Mouse (Mus musculus): ENCODE measurements around the gene Cwc22. TPM values are rescaled to one million over a fixed set of nuclear protein-coding genes. Genes with fewer than 3 reads are reported as not detected.

Cwc22 gene
- 17.8 and 20.7 TPM in 2 replicates for polyA plus RNA-seq (2015; fragmentation: Nextera tagmentation; extraction: Ambion mirVana)

DNA sequence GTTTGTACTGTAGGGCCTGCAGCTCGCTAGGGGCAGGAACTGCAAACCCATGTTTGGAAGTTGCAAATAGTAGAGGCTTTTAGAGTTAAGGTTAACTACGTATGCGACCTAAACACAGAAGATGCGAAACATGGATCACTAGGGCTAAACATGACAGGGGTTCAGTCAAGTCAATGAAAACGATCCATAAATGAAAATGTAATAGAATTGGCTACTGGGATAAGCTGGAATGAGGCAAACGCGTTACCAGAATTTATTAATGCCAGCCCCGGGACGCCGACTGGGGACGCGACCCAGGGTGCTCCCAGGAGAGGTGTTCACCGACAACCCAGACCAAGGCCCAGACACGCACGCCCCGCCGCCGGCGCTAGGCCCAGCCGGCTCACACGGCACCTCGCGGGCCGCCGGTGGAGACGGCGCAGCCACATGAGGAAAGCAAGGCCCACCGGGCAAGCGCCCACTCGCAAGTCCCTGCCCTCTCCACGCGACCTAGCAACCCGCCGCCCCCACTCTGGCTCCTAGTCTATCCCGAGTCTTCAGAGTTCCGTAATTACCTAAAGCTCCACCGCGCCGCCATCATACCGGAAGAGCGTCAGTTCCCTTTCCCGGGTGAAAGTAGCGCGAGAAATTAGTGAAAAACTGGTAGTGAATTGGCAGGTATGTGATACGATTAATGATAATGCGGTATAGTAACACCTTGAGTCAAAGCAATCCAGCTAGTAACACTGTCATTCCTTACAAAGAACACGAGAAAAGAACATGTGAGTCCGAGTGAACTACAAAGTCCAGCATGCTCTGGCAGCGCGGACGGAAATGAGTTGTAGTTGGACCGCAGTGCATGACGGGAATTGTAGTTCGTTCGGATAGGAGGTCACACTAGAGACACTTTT, at the start of gene Cwc22:
TSS of gene Cwc22 (minus strand) at position 780 of the 890 bp plus-strand sequence.
- peak within 1 kb of the TSS; percentile 87 for H3K9ac ChIP-seq (replicated peaks)
- under 1% methylated on average over 55 of the region's 55 CpGs for WGBS
- peak; percentile 95 for ATAC-seq (ENCODE audit: low FRiP score)
- peak within 1 kb of the TSS; percentile 86 for H3K27ac ChIP-seq (replicated peaks)
- no peaks in the 10 kb centered on the region for H3K36me3 ChIP-seq
- peak within 1 kb of the TSS; percentile 74 for H3K4me2 ChIP-seq
- H3K27me3 ChIP-seq (replicated peaks) = no peaks in the 10 kb centered on the region
- H3K9me3 ChIP-seq (replicated peaks) = no peaks in the 10 kb centered on the region
- H3K4me1 ChIP-seq = peaks cover 17% of the 10 kb centered on the region
- H3K4me3 ChIP-seq (replicated peaks) = peak within 1 kb of the TSS; percentile 81

DNA sequence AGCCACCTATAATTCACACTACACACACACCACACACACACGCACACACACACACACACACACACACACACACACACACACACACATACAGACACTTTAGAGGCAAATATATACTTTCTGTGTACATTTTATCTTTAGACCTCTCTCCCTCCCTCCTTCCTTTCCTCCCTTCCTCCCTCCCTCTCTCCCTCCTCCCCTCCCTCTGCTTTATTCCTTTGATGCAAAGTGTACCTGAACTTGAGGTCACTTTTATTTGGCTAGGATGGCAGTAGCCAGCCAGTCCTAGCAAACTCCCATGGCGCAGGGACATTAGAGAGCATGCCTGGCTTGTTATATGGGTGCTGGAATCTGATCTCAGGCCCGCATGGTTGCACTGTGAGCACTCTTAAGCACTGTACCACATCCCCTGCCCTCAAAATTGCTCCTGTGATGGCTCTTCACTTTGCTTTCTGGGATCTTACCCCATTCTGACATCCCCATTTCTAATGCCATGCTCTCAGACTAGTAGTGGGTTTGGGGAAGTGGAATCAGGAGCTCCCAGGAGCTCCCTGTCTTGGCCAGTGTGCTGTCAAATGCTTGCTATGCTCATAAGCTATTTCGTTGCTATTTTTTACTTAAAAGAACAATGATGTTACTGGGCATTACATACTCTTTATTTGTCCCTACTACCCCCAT, 47.7 kb upstream of the Cwc22 start:
- ATAC-seq (ENCODE audit: low FRiP score) = no peak
- no peak overlapping the region for H3K9ac ChIP-seq (replicated peaks)
- 77% methylated on average over 4 of the region's 4 CpGs for WGBS
- H3K4me2 ChIP-seq = no peak overlapping the region
- H3K4me1 ChIP-seq = no peaks in the 10 kb centered on the region
- no peaks in the 10 kb centered on the region for H3K27me3 ChIP-seq (replicated peaks)
- H3K9me3 ChIP-seq (replicated peaks) = no peaks in the 10 kb centered on the region
- no peak overlapping the region for H3K4me3 ChIP-seq (replicated peaks)
- no peaks in the 10 kb centered on the region for H3K36me3 ChIP-seq
- no peak overlapping the region for H3K27ac ChIP-seq (replicated peaks)

DNA sequence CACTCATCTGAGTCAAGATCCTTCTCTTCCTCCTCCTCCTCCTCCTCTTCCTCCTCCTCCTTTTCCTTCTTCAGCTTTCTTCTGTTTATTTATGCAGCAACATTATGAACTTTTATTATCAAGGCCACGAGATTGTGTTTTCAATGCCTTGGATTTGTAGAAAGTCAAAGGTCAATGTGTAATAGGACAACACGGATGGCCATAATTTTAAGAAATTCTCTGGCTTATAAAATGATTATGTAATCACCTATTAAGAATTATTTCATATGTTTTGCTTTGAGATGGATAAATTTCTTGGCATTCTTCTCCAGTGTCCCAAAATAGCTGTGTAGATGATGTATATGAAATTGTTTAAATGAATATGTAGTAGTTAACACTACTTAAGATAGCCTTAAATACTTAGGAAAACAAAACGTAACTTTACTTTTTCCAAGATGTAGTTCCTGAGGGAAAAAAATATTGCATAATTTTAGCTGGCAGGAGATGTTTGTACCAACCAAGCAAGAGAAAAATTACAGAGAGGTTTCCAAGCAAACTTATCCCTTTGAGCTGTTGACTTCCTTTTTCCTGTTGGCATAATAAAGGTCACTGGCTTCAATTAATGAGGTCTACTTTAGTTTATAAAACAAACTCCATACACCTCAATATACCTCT, 46.9 kb upstream of the Cwc22 start:
- no peak overlapping the region for H3K4me2 ChIP-seq
- no peaks in the 10 kb centered on the region for H3K27me3 ChIP-seq (replicated peaks)
- H3K4me3 ChIP-seq (replicated peaks) = no peak overlapping the region
- no peak overlapping the region for H3K27ac ChIP-seq (replicated peaks)
- H3K9ac ChIP-seq (replicated peaks) = no peak overlapping the region
- no peak for ATAC-seq (ENCODE audit: low FRiP score)
- H3K36me3 ChIP-seq = no peaks in the 10 kb centered on the region
- WGBS = 84% methylated on average over 3 of the region's 3 CpGs
- no peaks in the 10 kb centered on the region for H3K9me3 ChIP-seq (replicated peaks)
- H3K4me1 ChIP-seq = no peaks in the 10 kb centered on the region

DNA sequence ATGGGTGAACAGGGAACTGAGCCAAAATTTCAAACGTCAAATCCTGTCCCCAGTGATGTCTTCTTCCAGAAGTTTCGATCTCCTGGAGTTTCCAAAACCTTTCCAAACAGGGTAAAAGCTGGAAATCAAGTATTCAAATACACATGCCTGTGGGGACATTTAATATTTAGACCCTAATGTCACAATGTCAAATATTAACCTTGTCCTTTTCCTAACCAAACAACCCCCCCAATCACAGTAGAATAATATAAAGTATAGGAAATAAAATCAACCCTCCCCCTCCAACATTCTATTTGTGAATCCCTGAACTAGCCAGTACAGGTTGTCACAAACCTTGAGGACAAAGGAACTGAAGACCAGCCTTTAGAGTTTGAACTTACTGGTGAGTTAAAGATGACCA, 44.6 kb upstream of the Cwc22 start:
- no peaks in the 10 kb centered on the region for H3K9me3 ChIP-seq (replicated peaks)
- no peaks in the 10 kb centered on the region for H3K4me1 ChIP-seq
- no peak overlapping the region for H3K9ac ChIP-seq (replicated peaks)
- H3K27ac ChIP-seq (replicated peaks) = no peak overlapping the region
- H3K27me3 ChIP-seq (replicated peaks) = no peaks in the 10 kb centered on the region
- no peak overlapping the region for H3K4me3 ChIP-seq (replicated peaks)
- H3K36me3 ChIP-seq = no peaks in the 10 kb centered on the region
- ATAC-seq (ENCODE audit: low FRiP score) = no peak
- WGBS = 75% methylated on average over 2 of the region's 2 CpGs
- H3K4me2 ChIP-seq = no peak overlapping the region

DNA sequence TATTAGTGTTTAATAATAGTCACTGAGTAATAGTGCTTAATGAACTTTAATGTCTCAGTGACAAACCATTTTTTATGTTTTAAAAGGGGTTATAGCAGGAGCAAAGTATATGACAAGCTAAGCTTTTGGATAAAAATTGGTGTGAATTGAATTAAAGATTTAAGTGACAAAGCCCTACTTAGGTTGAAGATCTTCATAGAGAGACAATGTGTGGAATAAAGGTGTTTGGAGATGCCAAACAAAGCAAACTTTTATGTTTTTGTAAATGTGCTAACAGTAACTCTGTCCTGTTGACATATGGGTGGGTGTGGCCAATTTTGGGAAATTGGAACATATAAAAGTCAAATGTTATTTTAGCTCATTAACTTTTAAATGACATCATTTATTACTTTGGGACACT, 43.9 kb upstream of the Cwc22 start:
- no peaks in the 10 kb centered on the region for H3K9me3 ChIP-seq (replicated peaks)

DNA sequence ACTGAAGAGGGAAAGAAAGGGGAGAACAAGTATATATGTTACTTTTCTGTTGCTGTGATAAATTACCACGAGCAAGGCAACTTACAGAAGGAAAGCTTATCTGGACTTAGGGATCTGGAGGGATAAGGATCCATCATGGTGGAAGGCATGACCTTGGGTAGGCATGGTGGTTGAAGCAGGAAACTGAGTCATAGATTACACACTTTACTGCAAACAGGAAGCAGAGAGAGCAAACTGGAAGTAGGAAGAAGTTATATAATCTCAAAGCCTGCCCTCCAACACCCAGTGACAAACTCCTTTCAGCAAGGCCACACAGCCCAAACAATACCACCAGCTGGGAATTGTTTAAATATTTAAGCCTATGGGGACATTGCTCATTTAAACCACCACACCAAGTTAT, 43.2 kb upstream of the Cwc22 start:
- Histone ChIP-seq H3K4me1 (no peaks in the 10 kb centered on the region), H3K9me3 (replicated peaks) (no peaks in the 10 kb centered on the region), H3K27me3 (replicated peaks) (no peaks in the 10 kb centered on the region), H3K4me2 (no peak overlapping the region), H3K9ac (replicated peaks) (no peak overlapping the region), H3K36me3 (no peaks in the 10 kb centered on the region), H3K27ac (replicated peaks) (no peak overlapping the region), H3K4me3 (replicated peaks) (no peak overlapping the region)
- ATAC-seq (ENCODE audit: low FRiP score) = no peak
- 81% methylated on average over 1 of the region's 1 CpGs for WGBS

More for the DNA sequence above, 43.9 kb upstream of the Cwc22 start:
- Histone ChIP-seq H3K4me3 (replicated peaks) (no peak overlapping the region), H3K36me3 (no peaks in the 10 kb centered on the region), H3K4me2 (no peak overlapping the region), H3K27ac (replicated peaks) (no peak overlapping the region), H3K27me3 (replicated peaks) (no peaks in the 10 kb centered on the region), H3K4me1 (no peaks in the 10 kb centered on the region), H3K9ac (replicated peaks) (no peak overlapping the region)
- no peak for ATAC-seq (ENCODE audit: low FRiP score)

DNA sequence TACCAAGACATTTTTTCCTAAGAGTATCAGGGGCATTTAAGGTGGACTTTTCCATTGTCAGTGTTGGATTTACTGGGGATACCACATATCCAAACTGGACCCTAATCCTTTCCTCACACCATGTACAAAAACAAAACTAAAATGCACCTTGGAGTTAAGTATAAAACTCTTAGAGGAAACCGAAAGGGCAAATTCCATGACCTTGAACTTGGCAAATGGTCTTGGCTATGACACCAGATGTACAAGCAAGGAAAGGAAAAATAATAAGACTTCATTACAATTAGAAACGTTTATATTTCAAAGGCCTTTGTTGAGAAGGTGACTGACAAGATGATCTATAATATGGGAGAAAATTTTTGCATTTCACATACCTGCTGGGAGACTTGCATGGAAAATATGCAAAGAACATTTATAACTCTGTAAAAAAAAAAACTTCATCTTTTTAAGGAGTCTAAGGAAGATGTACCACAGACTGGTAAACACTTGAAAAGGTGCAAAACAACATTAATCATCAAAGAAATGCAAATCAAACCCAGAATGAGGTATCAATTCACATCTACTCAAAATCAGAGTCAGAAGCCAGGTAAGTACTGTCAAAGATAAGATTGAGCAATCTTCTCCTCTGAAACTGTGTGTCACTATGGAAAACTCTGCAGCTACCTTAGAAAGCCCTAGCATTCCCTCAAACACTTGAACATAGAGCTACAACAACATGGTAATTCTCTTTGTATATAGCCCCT, 40.0 kb upstream of the Cwc22 start:
- Histone ChIP-seq H3K36me3 (no peaks in the 10 kb centered on the region), H3K4me1 (no peaks in the 10 kb centered on the region), H3K27ac (replicated peaks) (no peak overlapping the region), H3K4me2 (no peak overlapping the region), H3K9me3 (replicated peaks) (peaks cover 5% of the 10 kb centered on the region; the same call in 1 of the 2 replicates), H3K4me3 (replicated peaks) (no peak overlapping the region), H3K27me3 (replicated peaks) (no peaks in the 10 kb centered on the region), H3K9ac (replicated peaks) (no peak overlapping the region)
- 82% methylated on average over 2 of the region's 2 CpGs for WGBS
- no peak for ATAC-seq (ENCODE audit: low FRiP score)

DNA sequence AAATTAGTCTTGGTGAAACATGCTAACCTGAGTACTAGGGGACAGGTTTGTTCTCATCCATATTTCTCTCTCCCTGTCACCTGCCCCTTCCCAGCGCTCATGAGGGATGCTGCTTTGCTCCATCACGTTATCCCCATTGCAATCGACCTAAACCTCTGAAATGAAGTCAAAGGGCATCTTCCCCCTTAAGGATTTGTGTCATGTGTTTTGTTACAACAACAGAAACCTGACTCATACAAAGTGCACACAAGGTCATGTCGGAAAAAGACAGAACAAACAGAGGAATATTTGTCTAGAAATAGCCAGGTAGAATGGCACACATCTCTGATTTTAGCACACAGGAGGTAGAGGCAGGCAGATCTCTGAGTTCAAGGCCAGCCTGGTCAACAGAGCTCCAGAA, 38.0 kb upstream of the Cwc22 start:
- Histone ChIP-seq H3K4me2 (no peak overlapping the region), H3K27ac (replicated peaks) (no peak overlapping the region), H3K4me1 (no peaks in the 10 kb centered on the region), H3K36me3 (no peaks in the 10 kb centered on the region), H3K9me3 (replicated peaks) (peaks cover 5% of the 10 kb centered on the region; the same call in 1 of the 2 replicates), H3K9ac (replicated peaks) (no peak overlapping the region), H3K27me3 (replicated peaks) (no peaks in the 10 kb centered on the region), H3K4me3 (replicated peaks) (no peak overlapping the region)
- ATAC-seq (ENCODE audit: low FRiP score) = no peak
- 85% methylated on average over 4 of the region's 4 CpGs for WGBS

DNA sequence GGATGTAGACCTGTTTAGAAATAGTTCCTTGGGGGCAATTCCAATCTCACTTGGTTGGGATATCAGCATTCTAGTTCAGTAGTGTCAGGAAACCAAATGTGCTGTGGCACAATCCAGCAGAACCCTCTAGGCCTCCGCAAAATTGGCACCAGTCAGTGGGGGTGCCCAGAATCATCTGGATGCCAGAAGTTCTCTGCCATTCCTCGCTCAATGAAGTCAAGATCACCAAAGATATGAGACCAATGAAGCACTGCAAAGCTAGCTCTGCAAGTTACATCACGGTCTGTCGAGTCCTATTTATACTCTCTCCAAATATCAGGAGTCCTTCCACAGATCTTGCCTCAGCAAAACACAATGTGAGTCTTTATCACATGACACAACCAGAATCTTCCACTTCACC, 35.7 kb upstream of the Cwc22 start:
- H3K4me2 ChIP-seq = no peak overlapping the region
- 94% methylated on average over 4 of the region's 4 CpGs for WGBS
- peaks cover 5% of the 10 kb centered on the region; the same call in 1 of the 2 replicates for H3K9me3 ChIP-seq (replicated peaks)
- no peaks in the 10 kb centered on the region for H3K27me3 ChIP-seq (replicated peaks)
- no peak overlapping the region for H3K9ac ChIP-seq (replicated peaks)
- no peak overlapping the region for H3K4me3 ChIP-seq (replicated peaks)
- no peak overlapping the region for H3K27ac ChIP-seq (replicated peaks)
- no peaks in the 10 kb centered on the region for H3K36me3 ChIP-seq
- no peaks in the 10 kb centered on the region for H3K4me1 ChIP-seq
- ATAC-seq (ENCODE audit: low FRiP score) = no peak

DNA sequence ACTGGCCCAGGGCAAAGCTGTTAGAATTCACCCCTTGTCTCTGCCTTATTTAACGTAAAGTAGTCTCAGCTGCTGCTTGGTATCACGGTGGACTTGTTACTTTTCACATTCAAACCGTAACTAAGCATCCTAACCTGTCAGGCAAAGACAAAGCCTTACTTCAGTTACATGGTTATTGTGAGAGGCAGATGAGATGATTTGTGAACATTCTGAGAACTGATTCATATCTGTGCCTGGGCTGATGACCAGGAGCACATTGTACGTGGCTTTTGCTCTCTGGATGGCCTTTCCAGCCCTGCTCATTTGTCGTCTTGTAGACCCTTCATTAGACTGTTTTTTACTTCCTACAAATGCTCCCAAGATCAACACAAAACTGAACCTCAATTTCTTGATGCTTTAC, 34.5 kb upstream of the Cwc22 start:
- Histone ChIP-seq H3K27ac (replicated peaks) (no peak overlapping the region), H3K4me3 (replicated peaks) (no peak overlapping the region), H3K27me3 (replicated peaks) (no peaks in the 10 kb centered on the region), H3K9me3 (replicated peaks) (peaks cover 5% of the 10 kb centered on the region; the same call in 1 of the 2 replicates), H3K9ac (replicated peaks) (no peak overlapping the region), H3K4me2 (no peak overlapping the region), H3K36me3 (no peaks in the 10 kb centered on the region), H3K4me1 (no peaks in the 10 kb centered on the region)
- ATAC-seq (ENCODE audit: low FRiP score) = no peak
- WGBS = 95% methylated on average over 5 of the region's 5 CpGs

DNA sequence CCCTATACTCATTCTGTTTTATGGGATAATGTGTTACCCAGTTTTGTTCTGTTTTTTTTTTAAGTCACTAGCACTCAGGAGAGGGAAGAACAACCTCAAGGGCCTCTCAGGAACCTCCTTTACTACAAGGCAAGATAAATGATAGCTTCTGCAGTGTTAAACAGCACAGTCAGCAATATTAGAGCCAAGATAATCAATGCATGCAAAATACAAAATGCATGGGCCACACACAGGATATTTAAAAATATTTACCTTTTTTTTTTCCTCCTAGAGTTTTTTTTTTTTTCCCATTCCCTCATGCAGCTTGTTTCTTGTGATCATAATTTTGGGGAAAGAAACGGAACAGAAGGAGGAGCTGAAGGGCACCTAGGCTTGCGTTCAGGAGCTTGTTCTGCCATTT, 33.3 kb upstream of the Cwc22 start:
- Histone ChIP-seq H3K27ac (replicated peaks) (no peak overlapping the region), H3K4me2 (no peak overlapping the region), H3K9me3 (replicated peaks) (peaks cover 5% of the 10 kb centered on the region; the same call in 1 of the 2 replicates), H3K9ac (replicated peaks) (no peak overlapping the region), H3K4me1 (no peaks in the 10 kb centered on the region), H3K36me3 (no peaks in the 10 kb centered on the region), H3K27me3 (replicated peaks) (no peaks in the 10 kb centered on the region), H3K4me3 (replicated peaks) (no peak overlapping the region)
- ATAC-seq (ENCODE audit: low FRiP score) = no peak
- WGBS = 94% methylated on average over 2 of the region's 2 CpGs
